Mouse (Mus musculus): ENCODE results near the gene Rnf38.

GRCm38 (mm10) chr4:44265500-44265899 lies 31.9 kb upstream of the Rnf38 start:
- no peak for TF ChIP-seq CTCF (IDR thresholded peaks at IDR 0.05; ENCODE audit: low read depth)
- TF ChIP-seq EP300 (IDR thresholded peaks at IDR 0.05; ENCODE audit: low read depth): no peak

Measured in liver, postnatal 0 days (tissue).